Mouse (Mus musculus): ENCODE results near the gene Lnx1. TPM values are rescaled to one million over a fixed set of nuclear protein-coding genes. Genes with fewer than 3 reads are reported as not detected.

Gene Lnx1
- polyA plus RNA-seq, 1 experiment from 2014 or later = not detected

DNA sequence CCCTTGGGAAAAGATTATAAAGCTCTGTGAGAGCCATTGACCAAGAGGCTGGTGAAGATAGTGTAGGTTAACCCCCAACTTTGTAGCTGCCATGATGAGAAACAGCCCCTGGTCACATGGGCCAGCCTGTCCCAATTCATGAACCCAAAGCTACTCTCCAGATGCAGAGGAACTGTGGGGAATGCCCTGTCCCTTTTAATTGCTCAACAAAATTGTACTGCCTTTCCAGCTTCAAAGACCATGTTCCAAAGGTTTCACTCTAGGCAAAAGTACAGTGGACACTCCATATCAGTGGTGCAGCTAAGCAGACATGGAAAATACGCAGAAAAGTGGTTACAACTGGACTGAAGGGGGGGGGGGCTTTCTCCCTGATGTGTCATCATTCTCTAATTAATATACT lies 53.6 kb downstream of the Lnx1 start:
- ATAC-seq (ENCODE audit: insufficient read depth) = peak; percentile 36
- H3K27me3 ChIP-seq = no peaks in the 10 kb centered on the region
- peak overlapping the region; percentile 70 for H3K27ac ChIP-seq (replicated peaks)
- no peak overlapping the region for H3K4me3 ChIP-seq (replicated peaks)
- H3K9ac ChIP-seq = no peak overlapping the region
- H3K9me3 ChIP-seq (replicated peaks) = no peaks in the 10 kb centered on the region
- no peaks in the 10 kb centered on the region for H3K36me3 ChIP-seq (replicated peaks)
- peak overlapping the region; percentile 35 for H3K4me2 ChIP-seq
- H3K4me1 ChIP-seq (replicated peaks) = no peaks in the 10 kb centered on the region
- 69% methylated on average over 1 of the region's 1 CpGs for WGBS (ENCODE audit: insufficient replicate concordance)

DNA sequence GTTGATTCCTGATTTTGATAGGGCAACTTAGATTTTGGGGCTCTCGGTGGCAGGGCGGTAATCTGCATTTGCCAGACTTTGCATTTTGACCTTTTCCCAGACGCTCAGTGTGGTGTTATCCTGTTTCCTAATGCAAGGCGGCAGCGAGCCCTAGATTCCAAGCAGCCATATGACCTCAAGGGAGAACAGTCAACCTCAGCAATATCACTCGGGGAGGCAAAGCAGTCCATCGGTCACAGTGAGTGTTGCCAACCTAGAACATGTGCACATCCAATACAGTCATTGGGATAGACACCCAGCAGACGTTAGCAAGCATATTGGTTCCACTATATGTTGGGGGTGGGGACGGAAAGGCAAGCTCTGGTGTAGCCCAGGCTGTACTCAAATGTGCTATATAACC lies 54.5 kb downstream of the Lnx1 start:
- Histone ChIP-seq H3K9me3 (replicated peaks) (no peaks in the 10 kb centered on the region), H3K27ac (replicated peaks) (peak overlapping the region; percentile 70), H3K4me2 (peak overlapping the region; percentile 35), H3K36me3 (replicated peaks) (no peaks in the 10 kb centered on the region), H3K27me3 (no peaks in the 10 kb centered on the region), H3K9ac (no peak overlapping the region), H3K4me3 (replicated peaks) (peak overlapping the region; percentile 27), H3K4me1 (replicated peaks) (no peaks in the 10 kb centered on the region)
- ATAC-seq (ENCODE audit: insufficient read depth) = peak; percentile 40; the same call in 1 of the 2 replicates
- WGBS (ENCODE audit: insufficient replicate concordance) = 57% methylated on average over 9 of the region's 9 CpGs

- Histone ChIP-seq H3K9ac (no peak overlapping the region), H3K4me2 (peak overlapping the region; percentile 10; the same call in 1 of the 2 replicates), H3K9me3 (replicated peaks) (no peaks in the 10 kb centered on the region), H3K4me1 (replicated peaks) (no peaks in the 10 kb centered on the region), H3K27ac (replicated peaks) (peak overlapping the region; percentile 70), H3K36me3 (replicated peaks) (no peaks in the 10 kb centered on the region), H3K27me3 (no peaks in the 10 kb centered on the region), H3K4me3 (replicated peaks) (peak overlapping the region; percentile 27)
- peak; percentile 76 for ATAC-seq (ENCODE audit: insufficient read depth)
- WGBS (ENCODE audit: insufficient replicate concordance) = 52% methylated on average over 5 of the region's 6 CpGs
These were observed 55.1 kb downstream of the Lnx1 start for GRCm38 (mm10) chr5:74647584-74647984.

DNA sequence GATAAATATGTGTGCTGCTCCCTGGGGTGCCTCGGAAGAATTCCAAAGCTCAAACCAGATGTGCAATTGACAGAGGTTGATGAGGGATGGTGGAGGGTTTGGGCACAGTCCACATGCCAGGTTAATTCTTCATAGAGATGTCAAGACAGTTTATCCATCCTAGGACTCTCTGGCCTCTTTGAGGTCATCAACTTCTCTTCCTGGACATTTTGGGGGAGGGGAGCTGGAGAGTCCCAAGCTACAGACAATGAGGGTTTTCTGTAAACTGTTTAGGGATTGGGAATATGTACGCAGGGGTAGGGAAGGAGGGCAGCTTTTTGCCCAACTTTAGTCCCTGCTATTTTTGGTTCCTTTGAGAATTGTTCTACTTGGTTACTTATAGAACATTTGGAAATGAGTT lies 60.4 kb downstream of the Lnx1 start:
- no peak for ATAC-seq (ENCODE audit: insufficient read depth)
- H3K36me3 ChIP-seq (replicated peaks) = no peaks in the 10 kb centered on the region
- no peak overlapping the region for H3K9ac ChIP-seq
- H3K4me2 ChIP-seq = no peak overlapping the region
- peaks cover 4% of the 10 kb centered on the region; the same call in 1 of the 2 replicates for H3K4me1 ChIP-seq (replicated peaks)
- no peak overlapping the region for H3K27ac ChIP-seq (replicated peaks)
- no peaks in the 10 kb centered on the region for H3K27me3 ChIP-seq
- 78% methylated on average over 2 of the region's 2 CpGs for WGBS (ENCODE audit: insufficient replicate concordance)
- no peaks in the 10 kb centered on the region for H3K9me3 ChIP-seq (replicated peaks)
- no peak overlapping the region for H3K4me3 ChIP-seq (replicated peaks)

DNA sequence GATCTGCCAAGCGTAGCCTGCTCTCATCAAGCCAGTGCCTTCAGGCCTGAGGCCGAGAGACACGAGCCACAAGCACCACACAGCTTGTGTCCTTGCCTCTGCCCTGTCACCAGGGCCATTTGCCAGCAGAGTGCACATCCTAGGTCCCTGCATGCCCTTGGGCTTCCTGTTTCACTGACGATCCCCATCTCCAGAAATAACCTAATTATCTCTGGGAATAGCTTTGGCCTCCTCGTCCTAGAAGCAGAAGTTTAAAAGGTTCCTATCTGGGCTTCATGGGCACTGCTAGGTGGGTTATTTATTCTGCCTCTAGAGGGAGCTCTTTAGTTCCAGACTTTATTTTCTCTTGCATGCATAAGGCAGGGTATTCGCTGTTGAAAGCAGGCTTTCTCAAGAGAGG lies 61.7 kb downstream of the Lnx1 start:
- peak; percentile 54; the same call in 1 of the 2 replicates for ATAC-seq (ENCODE audit: insufficient read depth)
- Histone ChIP-seq H3K27ac (replicated peaks) (no peak overlapping the region), H3K27me3 (no peaks in the 10 kb centered on the region), H3K9me3 (replicated peaks) (no peaks in the 10 kb centered on the region), H3K4me3 (replicated peaks) (no peak overlapping the region), H3K9ac (no peak overlapping the region), H3K4me1 (replicated peaks) (peaks cover 4% of the 10 kb centered on the region; the same call in 1 of the 2 replicates), H3K4me2 (no peak overlapping the region), H3K36me3 (replicated peaks) (no peaks in the 10 kb centered on the region)
- WGBS (ENCODE audit: insufficient replicate concordance) = 37% methylated on average over 6 of the region's 6 CpGs

DNA sequence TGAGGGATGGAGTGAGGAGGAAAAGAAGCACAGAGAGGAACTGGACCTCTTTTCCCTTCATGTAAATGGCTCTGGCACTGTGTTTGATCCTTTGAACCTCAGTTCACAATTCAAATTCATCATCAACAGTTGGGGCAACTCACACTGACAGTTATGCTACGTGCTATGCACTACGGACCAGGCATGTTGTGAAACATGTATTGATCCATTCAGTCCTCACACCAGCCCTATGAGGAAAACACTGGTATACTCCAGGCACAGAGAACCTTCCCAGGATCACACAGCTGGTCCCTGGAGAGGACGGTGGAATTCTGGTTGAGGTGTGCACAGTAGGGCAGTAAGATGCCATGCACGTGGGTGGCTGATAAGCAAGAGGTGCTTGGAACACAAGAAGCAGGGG lies 62.2 kb downstream of the Lnx1 start:
- H3K4me1 ChIP-seq (replicated peaks) = peaks cover 4% of the 10 kb centered on the region; the same call in 1 of the 2 replicates
- no peaks in the 10 kb centered on the region for H3K36me3 ChIP-seq (replicated peaks)
- H3K4me3 ChIP-seq (replicated peaks) = no peak overlapping the region
- H3K9ac ChIP-seq = no peak overlapping the region
- no peaks in the 10 kb centered on the region for H3K27me3 ChIP-seq
- no peak overlapping the region for H3K27ac ChIP-seq (replicated peaks)
- WGBS (ENCODE audit: insufficient replicate concordance) = 56% methylated on average over 4 of the region's 4 CpGs
- no peaks in the 10 kb centered on the region for H3K9me3 ChIP-seq (replicated peaks)
- peak; percentile 66 for ATAC-seq (ENCODE audit: insufficient read depth)
- no peak overlapping the region for H3K4me2 ChIP-seq

GRCm38 (mm10) chr5:74639516-74639915 lies 63.2 kb downstream of the Lnx1 start:
- peaks cover 4% of the 10 kb centered on the region; the same call in 1 of the 2 replicates for H3K4me1 ChIP-seq (replicated peaks)
- H3K4me3 ChIP-seq (replicated peaks) = no peak overlapping the region
- H3K27me3 ChIP-seq = no peaks in the 10 kb centered on the region
- no peaks in the 10 kb centered on the region for H3K9me3 ChIP-seq (replicated peaks)
- H3K36me3 ChIP-seq (replicated peaks) = no peaks in the 10 kb centered on the region
- WGBS (ENCODE audit: insufficient replicate concordance) = 75% methylated on average over 6 of the region's 6 CpGs
- H3K27ac ChIP-seq (replicated peaks) = no peak overlapping the region
- no peak for ATAC-seq (ENCODE audit: insufficient read depth)
- no peak overlapping the region for H3K4me2 ChIP-seq
- no peak overlapping the region for H3K9ac ChIP-seq

DNA sequence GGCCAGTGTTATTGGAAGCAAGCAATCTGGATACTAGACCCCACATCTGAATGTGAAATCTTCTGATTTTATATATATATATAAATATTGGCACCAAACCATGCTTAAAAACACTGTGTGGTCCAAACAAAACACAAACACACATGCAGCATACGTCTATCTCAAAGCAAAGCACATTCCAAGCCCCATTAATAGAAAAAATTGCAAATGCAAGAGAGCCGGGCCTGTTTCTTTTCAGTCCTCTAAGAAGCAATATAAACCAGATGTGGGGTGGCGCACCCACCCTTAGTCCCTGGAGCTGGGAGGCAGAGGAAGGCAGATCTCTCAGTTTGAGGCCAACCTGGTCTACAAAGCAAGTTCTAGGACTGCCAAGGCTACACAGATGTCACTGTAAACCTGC lies 68.3 kb downstream of the Lnx1 start:
- WGBS (ENCODE audit: insufficient replicate concordance) = 58% methylated on average over 3 of the region's 3 CpGs
- Histone ChIP-seq H3K27ac (replicated peaks) (no peak overlapping the region), H3K36me3 (replicated peaks) (no peaks in the 10 kb centered on the region), H3K4me2 (no peak overlapping the region), H3K9ac (no peak overlapping the region), H3K4me1 (replicated peaks) (no peaks in the 10 kb centered on the region), H3K4me3 (replicated peaks) (no peak overlapping the region), H3K9me3 (replicated peaks) (no peaks in the 10 kb centered on the region), H3K27me3 (no peaks in the 10 kb centered on the region)
- no peak for ATAC-seq (ENCODE audit: insufficient read depth)

DNA sequence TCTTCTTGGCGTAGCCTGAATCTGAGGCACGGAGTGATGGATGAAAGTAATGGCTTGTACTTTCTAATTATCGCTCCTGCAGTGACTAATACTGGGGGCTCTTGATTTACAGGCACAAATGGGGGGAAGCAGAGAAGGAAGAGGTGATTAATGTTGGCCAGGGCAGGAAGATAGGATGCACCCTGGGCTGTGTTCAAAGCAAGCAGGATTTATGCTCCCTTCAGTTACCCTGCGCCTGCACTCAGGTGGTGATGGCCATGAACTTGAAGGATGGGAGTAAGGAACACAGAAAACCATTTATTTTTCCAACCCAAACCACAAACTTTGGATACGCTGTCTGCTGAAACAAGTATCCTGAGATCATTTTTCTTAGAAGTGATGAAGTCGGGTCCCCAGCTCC lies 69.3 kb downstream of the Lnx1 start:
- Histone ChIP-seq H3K27me3 (no peaks in the 10 kb centered on the region), H3K4me3 (replicated peaks) (no peak overlapping the region), H3K9me3 (replicated peaks) (no peaks in the 10 kb centered on the region), H3K36me3 (replicated peaks) (no peaks in the 10 kb centered on the region), H3K27ac (replicated peaks) (no peak overlapping the region), H3K4me1 (replicated peaks) (no peaks in the 10 kb centered on the region), H3K4me2 (no peak overlapping the region), H3K9ac (no peak overlapping the region)
- ATAC-seq (ENCODE audit: insufficient read depth) = no peak
- WGBS (ENCODE audit: insufficient replicate concordance) = 70% methylated on average over 6 of the region's 6 CpGs

DNA sequence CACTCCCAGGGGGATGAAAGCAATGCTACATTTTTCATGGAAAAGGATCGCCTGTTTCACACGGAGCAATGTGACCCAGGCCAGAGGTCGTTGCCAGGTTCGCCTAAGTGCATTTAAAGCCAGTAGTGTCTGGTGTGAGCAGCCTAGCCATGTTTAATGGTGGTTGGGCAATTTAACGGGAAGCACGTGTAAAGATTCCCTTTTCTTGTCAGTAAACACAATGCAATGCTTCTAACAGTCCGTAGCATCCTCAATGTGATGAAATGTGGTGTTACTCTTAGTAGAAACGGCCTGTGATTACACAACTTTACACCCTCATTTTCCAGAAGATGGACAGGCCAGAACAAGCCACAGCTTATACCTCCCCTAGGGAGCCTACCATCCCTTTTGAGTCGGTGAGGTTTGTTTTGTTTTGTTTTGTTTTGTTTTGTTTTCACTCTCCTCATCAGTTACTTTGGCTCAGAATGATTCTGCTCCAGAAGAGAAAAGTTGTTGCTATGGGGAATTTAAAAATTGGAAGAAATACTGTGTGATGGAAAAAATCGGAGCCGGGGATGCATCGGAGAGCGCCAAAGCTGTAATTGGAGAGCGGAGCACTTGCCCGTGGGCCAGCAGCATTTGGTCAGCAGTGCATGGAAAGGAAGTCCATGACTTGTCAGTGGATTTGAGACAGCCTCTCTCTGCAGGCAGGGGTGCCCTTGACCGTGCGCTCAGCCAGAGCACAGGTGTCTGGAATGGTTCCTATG lies 70.2 kb downstream of the Lnx1 start:
- H3K9ac ChIP-seq = no peak overlapping the region
- H3K4me1 ChIP-seq (replicated peaks) = no peaks in the 10 kb centered on the region
- H3K9me3 ChIP-seq (replicated peaks) = no peaks in the 10 kb centered on the region
- no peaks in the 10 kb centered on the region for H3K27me3 ChIP-seq
- H3K4me2 ChIP-seq = no peak overlapping the region
- H3K4me3 ChIP-seq (replicated peaks) = no peak overlapping the region
- WGBS (ENCODE audit: insufficient replicate concordance) = 60% methylated on average over 17 of the region's 17 CpGs
- no peaks in the 10 kb centered on the region for H3K36me3 ChIP-seq (replicated peaks)
- H3K27ac ChIP-seq (replicated peaks) = no peak overlapping the region
- ATAC-seq (ENCODE audit: insufficient read depth) = no peak

DNA sequence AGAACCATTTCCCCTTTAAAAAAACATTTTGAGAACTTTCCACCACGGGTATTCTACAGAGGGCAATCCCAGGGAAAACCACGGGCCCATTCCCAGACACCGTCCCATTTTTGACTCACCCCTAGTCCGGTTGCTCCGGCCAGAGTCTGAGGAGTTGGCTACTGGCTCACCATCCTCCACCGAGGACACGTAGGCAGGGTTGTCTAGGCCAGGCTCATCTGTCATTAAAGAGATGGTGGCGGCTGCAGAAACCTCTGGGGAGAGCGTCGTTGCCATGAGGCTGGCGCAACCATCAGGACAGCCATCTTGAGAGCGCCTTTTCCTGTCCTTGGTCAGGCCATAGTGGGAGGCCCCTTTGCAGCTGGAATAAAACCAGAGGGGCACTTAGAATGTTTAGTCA lies 74.7 kb downstream of the Lnx1 start:
- no peak for ATAC-seq (ENCODE audit: insufficient read depth)
- no peaks in the 10 kb centered on the region for H3K36me3 ChIP-seq (replicated peaks)
- 76% methylated on average over 12 of the region's 12 CpGs for WGBS (ENCODE audit: insufficient replicate concordance)
- H3K4me2 ChIP-seq = no peak overlapping the region
- no peaks in the 10 kb centered on the region for H3K9me3 ChIP-seq (replicated peaks)
- no peak overlapping the region for H3K4me3 ChIP-seq (replicated peaks)
- H3K4me1 ChIP-seq (replicated peaks) = no peaks in the 10 kb centered on the region
- no peaks in the 10 kb centered on the region for H3K27me3 ChIP-seq
- H3K9ac ChIP-seq = no peak overlapping the region
- no peak overlapping the region for H3K27ac ChIP-seq (replicated peaks)

DNA sequence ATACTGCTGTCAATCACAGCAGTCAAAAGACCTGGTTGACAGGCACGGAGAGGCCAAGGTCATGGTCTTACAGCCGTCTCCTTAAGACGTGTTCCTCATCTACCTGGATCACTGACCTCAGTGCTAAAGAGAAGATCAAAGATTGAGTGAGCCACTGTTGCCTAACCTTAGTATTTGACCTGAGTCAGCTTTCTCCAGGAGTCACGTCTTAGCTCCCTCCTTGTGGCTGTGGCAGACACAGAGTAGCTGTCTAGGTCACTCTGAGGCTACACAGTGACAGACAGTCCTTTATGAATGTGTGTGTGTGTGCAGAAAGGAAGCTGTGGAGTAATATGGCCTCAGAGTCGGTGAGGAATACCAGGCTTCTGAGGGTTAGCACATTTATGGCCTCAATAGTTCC lies 78.3 kb downstream of the Lnx1 start:
- no peaks in the 10 kb centered on the region for H3K4me1 ChIP-seq (replicated peaks)
- no peaks in the 10 kb centered on the region for H3K27me3 ChIP-seq
- H3K4me3 ChIP-seq (replicated peaks) = no peak overlapping the region
- no peaks in the 10 kb centered on the region for H3K9me3 ChIP-seq (replicated peaks)
- ATAC-seq (ENCODE audit: insufficient read depth) = no peak
- WGBS (ENCODE audit: insufficient replicate concordance) = 34% methylated on average over 5 of the region's 5 CpGs
- no peak overlapping the region for H3K9ac ChIP-seq
- H3K4me2 ChIP-seq = no peak overlapping the region
- H3K27ac ChIP-seq (replicated peaks) = no peak overlapping the region
- H3K36me3 ChIP-seq (replicated peaks) = no peaks in the 10 kb centered on the region

All from liver, embryonic 15.5 days (tissue).